Mouse (Mus musculus): ENCODE measurements around the gene Slc8a3. TPM values are rescaled to one million over a fixed set of nuclear protein-coding genes. Genes with fewer than 3 reads are reported as not detected.

Gene Slc8a3
- total and polyA plus RNA-seq, 2 experiments = under 0.01 TPM; not detected in 1

DNA sequence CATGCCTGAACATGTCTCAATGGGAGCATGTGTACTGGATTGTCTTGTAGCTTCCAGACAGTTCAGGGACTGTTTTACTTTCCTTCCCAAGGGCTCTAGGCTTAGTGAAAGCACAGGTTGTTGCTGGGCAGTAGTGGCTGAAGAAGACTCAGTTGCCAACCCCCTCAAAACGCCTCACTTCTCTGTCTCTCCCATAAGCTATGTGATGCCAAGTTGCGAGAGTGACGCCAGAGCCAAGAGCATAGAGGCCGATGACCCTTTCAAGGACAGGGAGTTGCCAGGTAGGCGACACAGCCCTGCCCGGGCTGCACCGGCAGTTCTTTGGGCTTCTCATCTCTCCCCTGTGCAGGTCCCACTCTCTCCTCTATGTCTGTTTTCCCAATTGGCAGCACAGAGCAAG, 164.9 kb downstream of the Slc8a3 start:
- 36% methylated on average over 7 of the region's 7 CpGs for WGBS
- Histone ChIP-seq H3K4me3 (ENCODE audit: insufficient read depth, low read depth, low read length) (no peak overlapping the region), H3K27me3 (ENCODE audit: control insufficient read depth, insufficient read depth, low read length) (no peaks in the 10 kb centered on the region), H3K36me3 (ENCODE audit: control insufficient read depth, insufficient read depth, low read length) (peaks cover 14% of the 10 kb centered on the region), H3K27ac (replicated peaks; ENCODE audit: insufficient read depth, low read depth, low read length) (no peak overlapping the region), H3K79me2 (ENCODE audit: control insufficient read depth, insufficient read depth, low read length) (no peaks in the 10 kb centered on the region), H3K4me1 (ENCODE audit: control insufficient read depth, insufficient read depth, low read length) (peaks cover 15% of the 10 kb centered on the region; the same call in 1 of the 2 replicates), H3K9ac (ENCODE audit: low read depth, low read length) (no peak overlapping the region)
- no peak for TF ChIP-seq POLR2A (IDR thresholded peaks at IDR 0.05; ENCODE audit: extremely low read depth, insufficient read depth, low read length)
- TF ChIP-seq CTCF (IDR thresholded peaks at IDR 0.05; ENCODE audit: low read depth, low read length) = no peak
- peak; percentile 78 for DNase-seq (ENCODE audit: extremely low read depth, low read depth, low spot score)

DNA sequence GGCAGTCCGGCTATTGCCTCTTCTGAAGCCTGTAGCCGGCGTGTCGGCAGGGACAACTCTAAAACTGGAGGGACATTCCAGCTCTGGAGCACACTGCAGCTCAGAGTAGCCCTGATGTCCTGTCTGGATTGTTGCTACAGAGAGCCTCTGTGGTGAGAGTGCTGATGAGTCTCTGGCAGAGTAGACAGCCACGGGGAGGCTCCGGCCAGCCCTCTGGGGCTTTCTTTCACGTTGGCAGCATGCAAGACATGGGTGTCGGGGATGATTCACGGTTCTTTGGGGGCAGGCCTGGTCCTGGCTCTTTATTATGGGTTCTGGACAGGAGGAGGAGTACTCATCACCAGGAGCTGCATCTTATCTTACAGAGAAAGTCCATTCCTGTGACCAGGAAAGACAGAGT, 165.8 kb downstream of the Slc8a3 start:
- Histone ChIP-seq H3K4me1 (ENCODE audit: control insufficient read depth, insufficient read depth, low read length) (peaks cover 9% of the 10 kb centered on the region; the same call in 1 of the 2 replicates), H3K79me2 (ENCODE audit: control insufficient read depth, insufficient read depth, low read length) (no peaks in the 10 kb centered on the region), H3K36me3 (ENCODE audit: control insufficient read depth, insufficient read depth, low read length) (peaks cover 14% of the 10 kb centered on the region), H3K9ac (ENCODE audit: low read depth, low read length) (no peak overlapping the region), H3K4me3 (ENCODE audit: insufficient read depth, low read depth, low read length) (no peak overlapping the region), H3K27me3 (ENCODE audit: control insufficient read depth, insufficient read depth, low read length) (no peaks in the 10 kb centered on the region), H3K27ac (replicated peaks; ENCODE audit: insufficient read depth, low read depth, low read length) (no peak overlapping the region)
- no peak for TF ChIP-seq POLR2A (IDR thresholded peaks at IDR 0.05; ENCODE audit: extremely low read depth, insufficient read depth, low read length)
- no peak for TF ChIP-seq CTCF (IDR thresholded peaks at IDR 0.05; ENCODE audit: low read depth, low read length)
- WGBS = 92% methylated on average over 9 of the region's 9 CpGs
- DNase-seq (ENCODE audit: extremely low read depth, low read depth, low spot score) = no peak

DNA sequence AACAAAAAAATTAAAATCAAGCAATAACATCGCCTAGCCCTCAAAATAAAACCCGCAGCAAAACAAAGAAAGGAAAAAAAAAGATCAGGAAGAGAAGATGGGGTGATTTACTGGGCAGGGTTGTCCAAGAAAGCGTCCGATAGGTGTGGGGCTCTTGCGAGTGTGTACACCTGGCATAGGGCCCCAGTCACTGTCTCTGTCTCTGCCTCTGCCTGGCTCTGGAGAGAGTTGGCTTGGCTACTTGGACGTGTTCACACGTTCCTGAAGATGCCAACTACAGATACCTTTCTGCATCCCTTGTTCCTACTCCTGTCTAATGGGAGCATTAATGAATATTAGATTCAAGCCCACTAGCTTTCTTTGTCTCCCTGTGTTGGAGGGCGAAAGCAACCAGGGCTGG, 166.4 kb downstream of the Slc8a3 start:
- Histone ChIP-seq H3K27me3 (ENCODE audit: control insufficient read depth, insufficient read depth, low read length) (no peaks in the 10 kb centered on the region), H3K36me3 (ENCODE audit: control insufficient read depth, insufficient read depth, low read length) (peaks cover 12% of the 10 kb centered on the region), H3K27ac (replicated peaks; ENCODE audit: insufficient read depth, low read depth, low read length) (no peak overlapping the region), H3K4me3 (ENCODE audit: insufficient read depth, low read depth, low read length) (no peak overlapping the region), H3K79me2 (ENCODE audit: control insufficient read depth, insufficient read depth, low read length) (no peaks in the 10 kb centered on the region), H3K4me1 (ENCODE audit: control insufficient read depth, insufficient read depth, low read length) (peaks cover 9% of the 10 kb centered on the region; the same call in 1 of the 2 replicates), H3K9ac (ENCODE audit: low read depth, low read length) (no peak overlapping the region)
- WGBS = 68% methylated on average over 8 of the region's 8 CpGs
- DNase-seq (ENCODE audit: extremely low read depth, low read depth, low spot score) = peak; percentile 62
- no peak for TF ChIP-seq POLR2A (IDR thresholded peaks at IDR 0.05; ENCODE audit: extremely low read depth, insufficient read depth, low read length)
- TF ChIP-seq CTCF (IDR thresholded peaks at IDR 0.05; ENCODE audit: low read depth, low read length) = no peak

DNA sequence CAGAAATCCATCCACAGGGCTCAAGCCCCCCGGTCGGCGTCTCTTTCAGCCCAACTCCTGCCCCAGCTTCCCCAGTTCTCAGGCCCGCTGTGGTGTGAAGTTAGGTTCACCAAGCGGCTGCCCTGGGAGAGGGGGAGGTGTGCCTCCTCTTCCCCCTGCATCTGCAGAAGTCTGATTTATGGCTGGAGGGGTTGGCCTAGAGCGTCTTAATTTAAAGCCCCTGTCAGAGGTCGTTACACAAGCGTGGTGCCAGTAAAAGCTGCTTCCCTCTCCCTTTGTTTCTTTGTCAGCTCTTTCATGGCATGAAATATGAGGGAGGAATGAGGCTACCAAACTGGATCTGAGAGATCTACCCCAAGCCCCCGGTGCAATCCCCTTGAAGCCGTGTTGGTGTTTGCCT, 166.9 kb downstream of the Slc8a3 start:
- Histone ChIP-seq H3K27me3 (ENCODE audit: control insufficient read depth, insufficient read depth, low read length) (no peaks in the 10 kb centered on the region), H3K9ac (ENCODE audit: low read depth, low read length) (no peak overlapping the region), H3K27ac (replicated peaks; ENCODE audit: insufficient read depth, low read depth, low read length) (no peak overlapping the region), H3K4me1 (ENCODE audit: control insufficient read depth, insufficient read depth, low read length) (peaks cover 9% of the 10 kb centered on the region; the same call in 1 of the 2 replicates), H3K36me3 (ENCODE audit: control insufficient read depth, insufficient read depth, low read length) (peaks cover 11% of the 10 kb centered on the region), H3K79me2 (ENCODE audit: control insufficient read depth, insufficient read depth, low read length) (no peaks in the 10 kb centered on the region), H3K4me3 (ENCODE audit: insufficient read depth, low read depth, low read length) (no peak overlapping the region)
- no peak for DNase-seq (ENCODE audit: extremely low read depth, low read depth, low spot score)
- WGBS = 80% methylated on average over 10 of the region's 10 CpGs
- TF ChIP-seq POLR2A (IDR thresholded peaks at IDR 0.05; ENCODE audit: extremely low read depth, insufficient read depth, low read length) = no peak
- TF ChIP-seq CTCF (IDR thresholded peaks at IDR 0.05; ENCODE audit: low read depth, low read length) = no peak

DNA sequence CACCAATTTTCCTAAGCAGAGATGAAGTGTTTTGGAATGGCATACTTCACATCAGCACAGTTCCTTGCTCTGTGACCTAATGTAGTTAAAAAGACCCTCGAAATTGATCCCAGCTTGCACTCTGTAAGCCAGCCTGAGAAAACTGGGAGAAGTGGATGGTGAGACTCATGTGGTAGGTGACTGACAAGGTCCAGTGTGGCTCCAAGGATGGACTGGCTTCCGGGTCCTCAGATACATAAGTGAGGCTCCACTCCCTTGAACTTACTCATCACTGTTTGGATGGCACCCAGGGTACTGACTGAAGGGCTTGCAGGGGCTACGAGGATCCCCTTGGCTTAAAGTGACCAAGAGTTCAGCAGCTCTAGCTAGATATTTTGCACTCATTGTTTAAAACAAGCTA, 169.4 kb downstream of the Slc8a3 start:
- Histone ChIP-seq H3K36me3 (ENCODE audit: control insufficient read depth, insufficient read depth, low read length) (peaks cover 5% of the 10 kb centered on the region; the same call in 1 of the 2 replicates), H3K27me3 (ENCODE audit: control insufficient read depth, insufficient read depth, low read length) (no peaks in the 10 kb centered on the region), H3K27ac (replicated peaks; ENCODE audit: insufficient read depth, low read depth, low read length) (no peak overlapping the region), H3K79me2 (ENCODE audit: control insufficient read depth, insufficient read depth, low read length) (no peaks in the 10 kb centered on the region), H3K9ac (ENCODE audit: low read depth, low read length) (no peak overlapping the region), H3K4me1 (ENCODE audit: control insufficient read depth, insufficient read depth, low read length) (peaks cover 9% of the 10 kb centered on the region; the same call in 1 of the 2 replicates), H3K4me3 (ENCODE audit: insufficient read depth, low read depth, low read length) (no peak overlapping the region)
- no peak for DNase-seq (ENCODE audit: extremely low read depth, low read depth, low spot score)
- TF ChIP-seq CTCF (IDR thresholded peaks at IDR 0.05; ENCODE audit: low read depth, low read length) (no peak), POLR2A (IDR thresholded peaks at IDR 0.05; ENCODE audit: extremely low read depth, insufficient read depth, low read length) (no peak)
- 82% methylated on average over 3 of the region's 3 CpGs for WGBS

DNA sequence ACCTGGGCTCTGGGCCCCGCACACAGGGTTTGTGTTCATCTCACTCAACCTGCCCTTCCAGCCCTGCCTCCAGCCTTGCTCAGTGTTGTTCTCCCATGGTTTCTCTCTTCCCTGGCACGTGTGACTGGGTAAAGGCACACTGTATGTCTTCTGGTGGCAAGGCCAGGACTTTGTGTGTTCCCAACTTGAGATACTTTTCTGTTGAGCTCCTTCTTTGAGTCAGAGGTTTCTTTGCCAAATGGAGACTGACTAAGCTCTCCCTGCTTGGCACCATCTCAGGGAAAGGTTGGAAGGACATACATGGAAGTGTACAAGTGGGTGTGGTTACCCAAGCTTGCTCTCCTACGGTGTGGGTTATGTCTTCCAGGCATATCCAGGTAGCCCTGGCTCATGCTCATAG, 169.8 kb downstream of the Slc8a3 start:
- no peak for DNase-seq (ENCODE audit: extremely low read depth, low read depth, low spot score)
- no peaks in the 10 kb centered on the region for H3K79me2 ChIP-seq (ENCODE audit: control insufficient read depth, insufficient read depth, low read length)
- no peak overlapping the region for H3K4me3 ChIP-seq (ENCODE audit: insufficient read depth, low read depth, low read length)
- no peak overlapping the region for H3K27ac ChIP-seq (replicated peaks; ENCODE audit: insufficient read depth, low read depth, low read length)
- no peak overlapping the region for H3K9ac ChIP-seq (ENCODE audit: low read depth, low read length)
- 76% methylated on average over 3 of the region's 3 CpGs for WGBS
- peaks cover 7% of the 10 kb centered on the region; the same call in 1 of the 2 replicates for H3K4me1 ChIP-seq (ENCODE audit: control insufficient read depth, insufficient read depth, low read length)
- H3K27me3 ChIP-seq (ENCODE audit: control insufficient read depth, insufficient read depth, low read length) = no peaks in the 10 kb centered on the region
- H3K36me3 ChIP-seq (ENCODE audit: control insufficient read depth, insufficient read depth, low read length) = peaks cover 5% of the 10 kb centered on the region; the same call in 1 of the 2 replicates
- TF ChIP-seq CTCF (IDR thresholded peaks at IDR 0.05; ENCODE audit: low read depth, low read length) (no peak), POLR2A (IDR thresholded peaks at IDR 0.05; ENCODE audit: extremely low read depth, insufficient read depth, low read length) (no peak)
